Mouse (Mus musculus): ENCODE measurements at regions not wholly inside any gene's neighbourhood (a gene's known extent, or its start where the extent isn't known, plus 50 kb on each side); places are given as distances from the start of the nearest gene placed in this dataset.

DNA sequence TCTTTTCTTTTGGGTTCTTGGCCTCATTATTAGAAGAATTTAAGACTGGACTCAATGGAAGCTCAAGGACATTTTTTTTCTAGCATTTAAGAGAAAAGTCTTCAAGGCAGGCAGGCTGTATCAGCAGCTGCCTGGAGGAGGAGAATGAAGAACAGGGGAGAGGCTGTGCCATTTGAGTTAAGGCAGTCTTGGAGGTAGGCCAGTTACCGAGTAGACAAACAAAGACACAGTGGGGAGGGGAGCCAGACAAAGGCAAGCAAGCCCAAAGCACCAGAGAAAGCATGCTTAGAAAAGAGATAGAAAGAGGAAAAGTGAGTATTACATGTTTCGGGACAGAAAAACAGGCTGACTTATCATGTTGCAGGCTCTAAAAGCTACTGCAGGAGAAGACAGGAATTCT, 392.0 kb downstream of the Igsf11 start:
- no peak for DNase-seq
- H3K27ac ChIP-seq (ENCODE audit: insufficient read depth, low read depth, low read length), result no peak overlapping the region
- no peaks in the 10 kb centered on the region for H3K4me1 ChIP-seq (ENCODE audit: control insufficient read depth, insufficient read depth, low read length)
- no peaks in the 10 kb centered on the region for H3K27me3 ChIP-seq (replicated peaks; ENCODE audit: control insufficient read depth, insufficient read depth, low read length)
- TF ChIP-seq POLR2A (IDR thresholded peaks at IDR 0.05; ENCODE audit: low read depth, low read length) (no peak), CTCF (conservative IDR thresholded peaks at IDR 0.05; ENCODE audit: insufficient read depth, insufficient read length, low read depth, low read length) (no peak)
- no peak overlapping the region for H3K4me3 ChIP-seq (ENCODE audit: insufficient read depth, low read depth, low read length)
- no peaks in the 10 kb centered on the region for H3K36me3 ChIP-seq (ENCODE audit: control insufficient read depth, insufficient read depth, low read length)
- WGBS, result 53% methylated on average over 2 of the region's 2 CpGs

DNA sequence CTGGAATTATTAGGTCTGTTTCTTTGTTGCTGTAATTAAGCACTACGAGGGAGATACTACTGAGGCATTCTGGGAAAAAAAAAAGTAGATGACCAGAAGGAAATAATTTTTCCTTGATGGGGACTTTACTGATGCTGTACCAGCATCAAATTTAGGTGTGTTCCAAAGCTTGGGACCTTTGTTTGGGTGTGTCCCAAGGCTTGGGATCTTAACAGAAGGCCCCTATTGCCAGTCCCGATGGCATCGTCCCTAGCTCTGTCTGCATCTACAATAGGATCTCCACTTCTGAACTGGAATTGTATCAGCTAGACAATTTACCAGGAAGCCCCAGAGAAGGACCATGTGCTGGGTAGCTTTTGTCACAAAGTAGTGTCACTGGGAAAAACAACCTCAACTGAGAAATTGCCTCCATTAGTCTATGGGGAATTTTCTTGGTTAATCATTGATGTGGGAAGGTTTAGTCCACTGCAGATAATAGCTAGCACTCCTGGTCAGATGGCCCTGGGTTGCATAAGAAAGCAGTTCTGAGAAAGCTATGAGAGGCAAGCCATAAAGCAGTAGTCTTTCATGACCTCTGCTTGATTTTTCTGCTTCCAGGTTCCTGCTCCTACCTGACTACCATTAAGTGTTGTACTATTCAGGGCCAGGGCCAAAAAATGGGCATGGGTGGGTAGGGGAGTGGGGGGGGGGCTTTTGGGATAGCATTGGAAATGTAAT, 392.7 kb downstream of the Igsf11 start:
- no peaks in the 10 kb centered on the region for H3K27me3 ChIP-seq (replicated peaks; ENCODE audit: control insufficient read depth, insufficient read depth, low read length)
- TF ChIP-seq POLR2A (IDR thresholded peaks at IDR 0.05; ENCODE audit: low read depth, low read length) (no peak), CTCF (conservative IDR thresholded peaks at IDR 0.05; ENCODE audit: insufficient read depth, insufficient read length, low read depth, low read length) (no peak)
- H3K4me3 ChIP-seq (ENCODE audit: insufficient read depth, low read depth, low read length), result no peak overlapping the region
- H3K27ac ChIP-seq (ENCODE audit: insufficient read depth, low read depth, low read length), result no peak overlapping the region
- no peaks in the 10 kb centered on the region for H3K4me1 ChIP-seq (ENCODE audit: control insufficient read depth, insufficient read depth, low read length)
- WGBS, result 88% methylated on average over 3 of the region's 3 CpGs
- no peak for DNase-seq
- no peaks in the 10 kb centered on the region for H3K36me3 ChIP-seq (ENCODE audit: control insufficient read depth, insufficient read depth, low read length)

DNA sequence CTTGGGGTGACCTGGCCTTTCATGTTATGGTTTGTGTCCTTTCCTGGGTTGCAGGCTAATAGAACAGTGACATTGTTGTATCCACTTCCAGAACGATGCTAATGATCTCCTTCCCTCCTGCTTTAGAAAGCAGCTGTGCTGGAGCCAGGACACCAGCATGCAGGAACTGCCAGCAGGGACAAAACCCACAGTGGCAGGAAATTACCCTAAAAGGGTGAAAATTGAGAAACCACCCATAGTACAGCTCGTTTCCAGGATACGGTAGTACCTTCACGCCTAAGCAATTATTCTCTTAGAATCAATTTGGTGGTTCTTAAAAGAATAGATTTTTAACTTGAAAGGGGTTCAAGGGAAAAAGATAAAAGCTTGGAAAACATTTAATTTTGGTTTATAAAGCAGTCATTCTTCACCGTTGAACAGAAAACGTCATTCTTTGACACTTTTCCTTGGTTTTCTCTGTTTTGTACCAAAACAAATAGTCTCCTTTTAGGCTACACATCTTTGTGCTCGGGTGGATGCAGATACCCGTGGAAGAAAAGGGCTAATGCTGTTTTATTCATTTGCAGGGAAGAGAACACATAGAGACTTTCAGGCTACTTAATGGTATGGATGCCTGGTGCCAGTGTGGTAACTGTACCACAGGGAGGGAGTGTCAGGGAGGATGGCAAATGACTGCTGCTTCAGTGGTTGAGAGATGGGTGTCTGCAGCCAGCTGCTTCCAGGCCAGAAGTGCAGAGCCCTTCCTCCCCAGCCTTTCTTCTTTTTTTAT, 394.5 kb downstream of the Igsf11 start:
- no peak overlapping the region for H3K27ac ChIP-seq (ENCODE audit: insufficient read depth, low read depth, low read length)
- no peaks in the 10 kb centered on the region for H3K36me3 ChIP-seq (ENCODE audit: control insufficient read depth, insufficient read depth, low read length)
- no peaks in the 10 kb centered on the region for H3K27me3 ChIP-seq (replicated peaks; ENCODE audit: control insufficient read depth, insufficient read depth, low read length)
- 60% methylated on average over 8 of the region's 8 CpGs for WGBS
- DNase-seq, result no peak
- TF ChIP-seq POLR2A (IDR thresholded peaks at IDR 0.05; ENCODE audit: low read depth, low read length) (no peak), CTCF (conservative IDR thresholded peaks at IDR 0.05; ENCODE audit: insufficient read depth, insufficient read length, low read depth, low read length) (no peak)
- H3K4me3 ChIP-seq (ENCODE audit: insufficient read depth, low read depth, low read length), result no peak overlapping the region
- H3K4me1 ChIP-seq (ENCODE audit: control insufficient read depth, insufficient read depth, low read length), result no peaks in the 10 kb centered on the region

DNA sequence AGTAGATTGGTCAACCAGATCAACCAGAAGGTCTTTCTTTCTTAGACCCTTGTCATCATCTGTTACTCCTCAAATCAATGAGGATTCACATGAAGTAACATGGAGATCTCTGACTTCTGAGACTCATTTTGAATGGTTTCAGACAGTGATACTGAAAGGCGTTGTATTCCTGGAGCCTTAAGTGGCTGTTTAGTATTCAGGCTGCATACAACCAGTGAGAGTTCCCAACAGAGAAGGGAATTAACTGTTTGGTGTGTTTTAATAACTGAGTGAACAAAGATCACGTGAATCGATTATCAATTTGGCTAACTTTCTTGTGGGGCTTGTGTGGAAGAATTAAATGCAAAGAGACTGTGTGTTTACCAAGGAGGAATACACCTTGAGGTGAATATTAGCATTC, 406.4 kb downstream of the Igsf11 start:
- H3K27ac ChIP-seq (ENCODE audit: insufficient read depth, low read depth, low read length), result no peak overlapping the region
- no peaks in the 10 kb centered on the region for H3K27me3 ChIP-seq (replicated peaks; ENCODE audit: control insufficient read depth, insufficient read depth, low read length)
- no peak overlapping the region for H3K4me3 ChIP-seq (ENCODE audit: insufficient read depth, low read depth, low read length)
- TF ChIP-seq CTCF (conservative IDR thresholded peaks at IDR 0.05; ENCODE audit: insufficient read depth, insufficient read length, low read depth, low read length) (no peak), POLR2A (IDR thresholded peaks at IDR 0.05; ENCODE audit: low read depth, low read length) (no peak)
- no peak for DNase-seq
- H3K4me1 ChIP-seq (ENCODE audit: control insufficient read depth, insufficient read depth, low read length), result no peaks in the 10 kb centered on the region
- 90% methylated on average over 3 of the region's 3 CpGs for WGBS
- H3K36me3 ChIP-seq (ENCODE audit: control insufficient read depth, insufficient read depth, low read length), result no peaks in the 10 kb centered on the region

DNA sequence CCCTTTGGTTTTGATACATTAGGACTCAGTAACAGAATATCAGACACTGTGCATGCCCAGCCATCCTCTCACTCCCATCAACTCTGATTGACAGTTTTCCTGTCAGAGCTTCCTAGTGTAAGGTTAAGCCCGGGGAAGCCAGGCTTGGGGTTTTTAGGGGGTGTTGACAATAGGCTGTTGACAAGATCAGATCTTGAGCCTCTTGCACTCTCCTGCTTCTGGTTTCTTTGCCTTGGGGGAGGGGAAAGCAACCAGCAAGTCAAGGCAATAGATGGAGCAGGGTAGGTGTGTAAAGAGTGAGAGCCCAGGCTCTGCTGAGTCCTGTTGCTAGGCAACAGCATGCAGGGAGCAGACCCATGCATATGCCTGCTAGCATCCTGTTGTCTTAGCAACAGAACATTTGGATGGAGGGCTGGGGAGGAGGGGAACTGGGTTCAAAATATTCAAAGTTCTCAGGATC, 410.5 kb downstream of the Igsf11 start:
- no peaks in the 10 kb centered on the region for H3K36me3 ChIP-seq (ENCODE audit: control insufficient read depth, insufficient read depth, low read length)
- WGBS, result 43% methylated on average over 1 of the region's 1 CpGs
- H3K27me3 ChIP-seq (replicated peaks; ENCODE audit: control insufficient read depth, insufficient read depth, low read length), result no peaks in the 10 kb centered on the region; the same call in 1 of the 2 replicates
- no peak for DNase-seq
- H3K4me1 ChIP-seq (ENCODE audit: control insufficient read depth, insufficient read depth, low read length), result no peaks in the 10 kb centered on the region
- no peak for TF ChIP-seq POLR2A (IDR thresholded peaks at IDR 0.05; ENCODE audit: low read depth, low read length)
- no peak for TF ChIP-seq CTCF (conservative IDR thresholded peaks at IDR 0.05; ENCODE audit: insufficient read depth, insufficient read length, low read depth, low read length)
- no peak overlapping the region for H3K27ac ChIP-seq (ENCODE audit: insufficient read depth, low read depth, low read length)
- no peak overlapping the region for H3K4me3 ChIP-seq (ENCODE audit: insufficient read depth, low read depth, low read length)

DNA sequence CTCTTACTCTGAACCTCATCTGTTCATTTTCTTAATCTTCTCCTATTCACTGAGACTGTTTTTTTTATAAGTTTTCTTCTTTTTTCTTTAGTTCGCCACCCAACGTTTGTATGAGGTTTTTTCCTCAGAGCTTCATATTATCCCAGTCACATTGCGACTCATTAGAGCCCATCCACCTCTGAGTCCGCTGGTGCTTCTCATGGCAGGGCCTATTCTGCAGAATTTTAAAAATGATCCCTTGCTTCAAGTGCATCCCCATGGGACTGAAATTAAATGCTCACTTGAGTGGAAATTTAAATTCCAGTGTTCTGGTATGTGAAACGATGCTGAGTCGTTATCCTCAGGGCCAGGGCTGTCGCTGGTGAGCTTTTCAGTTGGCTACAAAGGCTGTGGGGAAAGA, 410.9 kb downstream of the Igsf11 start:
- Histone ChIP-seq H3K4me3 (ENCODE audit: insufficient read depth, low read depth, low read length) (no peak overlapping the region), H3K27ac (ENCODE audit: insufficient read depth, low read depth, low read length) (no peak overlapping the region), H3K4me1 (ENCODE audit: control insufficient read depth, insufficient read depth, low read length) (no peaks in the 10 kb centered on the region), H3K27me3 (replicated peaks; ENCODE audit: control insufficient read depth, insufficient read depth, low read length) (no peaks in the 10 kb centered on the region; the same call in 1 of the 2 replicates), H3K36me3 (ENCODE audit: control insufficient read depth, insufficient read depth, low read length) (no peaks in the 10 kb centered on the region)
- TF ChIP-seq POLR2A (IDR thresholded peaks at IDR 0.05; ENCODE audit: low read depth, low read length) (no peak), CTCF (conservative IDR thresholded peaks at IDR 0.05; ENCODE audit: insufficient read depth, insufficient read length, low read depth, low read length) (no peak)
- no peak for DNase-seq
- 55% methylated on average over 7 of the region's 7 CpGs for WGBS

DNA sequence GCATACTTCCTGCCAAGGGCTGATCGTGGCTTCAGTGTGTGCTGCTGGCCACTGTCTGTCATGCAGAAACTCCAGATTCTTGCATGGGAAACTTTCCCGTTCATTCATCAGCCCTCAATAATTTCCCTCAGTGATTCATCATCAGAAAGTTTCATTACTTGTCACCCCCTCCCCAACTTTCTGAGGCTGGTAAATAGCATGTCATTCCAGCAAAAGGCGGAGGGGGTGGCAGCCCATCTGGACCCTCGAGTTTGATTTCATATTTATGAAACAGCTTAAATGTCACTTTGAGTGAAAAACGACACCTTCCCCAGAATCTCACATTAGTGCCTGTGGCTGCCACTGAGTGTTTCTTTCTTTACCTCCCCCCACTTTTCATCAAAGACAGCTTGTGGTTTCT, 415.5 kb downstream of the Igsf11 start:
- H3K27ac ChIP-seq (ENCODE audit: insufficient read depth, low read depth, low read length), result no peak overlapping the region
- H3K4me1 ChIP-seq (ENCODE audit: control insufficient read depth, insufficient read depth, low read length), result no peaks in the 10 kb centered on the region
- no peak overlapping the region for H3K4me3 ChIP-seq (ENCODE audit: insufficient read depth, low read depth, low read length)
- no peaks in the 10 kb centered on the region; the same call in 1 of the 2 replicates for H3K27me3 ChIP-seq (replicated peaks; ENCODE audit: control insufficient read depth, insufficient read depth, low read length)
- DNase-seq, result no peak
- no peak for TF ChIP-seq CTCF (conservative IDR thresholded peaks at IDR 0.05; ENCODE audit: insufficient read depth, insufficient read length, low read depth, low read length)
- TF ChIP-seq POLR2A (IDR thresholded peaks at IDR 0.05; ENCODE audit: low read depth, low read length), result no peak
- H3K36me3 ChIP-seq (ENCODE audit: control insufficient read depth, insufficient read depth, low read length), result no peaks in the 10 kb centered on the region
- 29% methylated on average over 5 of the region's 5 CpGs for WGBS

Data from kidney, adult 2 months (tissue).